Mouse (Mus musculus): ENCODE results near the gene Abca2. TPM values are rescaled to one million over a fixed set of nuclear protein-coding genes. Genes with fewer than 3 reads are reported as not detected.
A peak's percentile ranks its signal among the peaks of the same experiment; 100 is the strongest.
"Not testable (repeated sequence)": the region's sequence is repeated elsewhere in the genome, so short reads cannot be mapped to it uniquely, and the experiment has no call there.

Abca2 gene
- polyA plus RNA-seq, 1 experiment from 2014 or later = 10.1 TPM

- Histone ChIP-seq H3K27ac (peak overlapping the region; percentile 87), H3K9me3 (replicated peaks) (no peaks in the 10 kb centered on the region), H3K4me2 (replicated peaks) (peak overlapping the region; percentile 68), H3K36me3 (peaks cover 7% of the 10 kb centered on the region), H3K4me3 (peak overlapping the region; percentile 92), H3K4me1 (peaks cover 31% of the 10 kb centered on the region), H3K27me3 (peaks cover 48% of the 10 kb centered on the region), H3K9ac (peak overlapping the region; percentile 99)
- WGBS = under 1% methylated on average over 13 of the region's 13 CpGs
- ATAC-seq (ENCODE audit: low FRiP score) = peak; percentile 45
Observed at GRCm38 (mm10) chr2:25402377-25402971, 26.0 kb upstream of the Abca2 start.

- Histone ChIP-seq H3K9me3 (replicated peaks) (no peaks in the 10 kb centered on the region), H3K9ac (peak overlapping the region; percentile 99), H3K4me2 (replicated peaks) (peak overlapping the region; percentile 68), H3K27me3 (peaks cover 42% of the 10 kb centered on the region), H3K36me3 (peaks cover 13% of the 10 kb centered on the region), H3K4me3 (peak overlapping the region; percentile 92), H3K27ac (peak overlapping the region; percentile 87), H3K4me1 (peaks cover 31% of the 10 kb centered on the region)
- WGBS = 1% methylated on average over 54 of the region's 54 CpGs
- ATAC-seq (ENCODE audit: low FRiP score) = peak; percentile 80
Observed at GRCm38 (mm10) chr2:25402972-25403601, 25.4 kb upstream of the Abca2 start.

GRCm38 (mm10) chr2:25403994-25404393, 24.5 kb upstream of the Abca2 start:
- Histone ChIP-seq H3K9me3 (replicated peaks) (no peaks in the 10 kb centered on the region), H3K4me2 (replicated peaks) (peak overlapping the region; percentile 68), H3K36me3 (peaks cover 21% of the 10 kb centered on the region), H3K9ac (peak overlapping the region; percentile 99), H3K27me3 (peaks cover 33% of the 10 kb centered on the region), H3K4me1 (peaks cover 31% of the 10 kb centered on the region), H3K27ac (no peak overlapping the region), H3K4me3 (peak overlapping the region; percentile 92)
- ATAC-seq (ENCODE audit: low FRiP score) = no peak
- 88% methylated on average over 4 of the region's 4 CpGs for WGBS

- Histone ChIP-seq H3K36me3 (peaks cover 34% of the 10 kb centered on the region), H3K4me2 (replicated peaks) (no peak overlapping the region), H3K9ac (no peak overlapping the region), H3K4me1 (peaks cover 21% of the 10 kb centered on the region), H3K9me3 (replicated peaks) (no peaks in the 10 kb centered on the region), H3K27ac (no peak overlapping the region), H3K4me3 (no peak overlapping the region), H3K27me3 (no peaks in the 10 kb centered on the region)
- ATAC-seq (ENCODE audit: low FRiP score) = no peak
- 85% methylated on average over 10 of the region's 10 CpGs for WGBS
Observed at GRCm38 (mm10) chr2:25408908-25409307, 19.6 kb upstream of the Abca2 start.

GRCm38 (mm10) chr2:25413436-25413835, 15.1 kb upstream of the Abca2 start:
- H3K4me3 ChIP-seq; H3K4me2 ChIP-seq (replicated peaks); H3K4me1 ChIP-seq; H3K9me3 ChIP-seq (replicated peaks); H3K27ac ChIP-seq; H3K9ac ChIP-seq; ATAC-seq (ENCODE audit: low FRiP score); H3K27me3 ChIP-seq: not testable (repeated sequence)
- H3K36me3 ChIP-seq = peaks cover 19% of the 10 kb centered on the region

GRCm38 (mm10) chr2:25417426-25417825, 11.1 kb upstream of the Abca2 start:
- no peak overlapping the region for H3K9ac ChIP-seq
- no peaks in the 10 kb centered on the region for H3K9me3 ChIP-seq (replicated peaks)
- no peaks in the 10 kb centered on the region for H3K36me3 ChIP-seq
- no peaks in the 10 kb centered on the region for H3K27me3 ChIP-seq
- H3K4me3 ChIP-seq = no peak overlapping the region
- WGBS = 10% methylated on average over 3 of the region's 3 CpGs
- H3K4me1 ChIP-seq = no peaks in the 10 kb centered on the region
- no peak overlapping the region for H3K4me2 ChIP-seq (replicated peaks)
- no peak for ATAC-seq (ENCODE audit: low FRiP score)
- no peak overlapping the region for H3K27ac ChIP-seq

GRCm38 (mm10) chr2:25421896-25422295, 6.6 kb upstream of the Abca2 start:
- ATAC-seq (ENCODE audit: low FRiP score) = peak; percentile 55; the same call in 1 of the 2 replicates
- H3K9me3 ChIP-seq (replicated peaks) = no peaks in the 10 kb centered on the region
- no peaks in the 10 kb centered on the region for H3K4me1 ChIP-seq
- no peak overlapping the region for H3K4me3 ChIP-seq
- no peak overlapping the region for H3K27ac ChIP-seq
- 20% methylated on average over 3 of the region's 3 CpGs for WGBS
- H3K4me2 ChIP-seq (replicated peaks) = no peak overlapping the region
- H3K36me3 ChIP-seq = no peaks in the 10 kb centered on the region
- no peak overlapping the region for H3K9ac ChIP-seq
- H3K27me3 ChIP-seq = peaks cover 40% of the 10 kb centered on the region

- Histone ChIP-seq H3K27ac (no peak within 1 kb of the TSS), H3K4me3 (no peak within 1 kb of the TSS), H3K9ac (0 out of 2 replicates have a peak within 1 kb of the TSS, but pooled peaks have one; percentile 23), H3K27me3 (peaks cover 40% of the 10 kb centered on the region), H3K36me3 (no peaks in the 10 kb centered on the region), H3K9me3 (replicated peaks) (no peaks in the 10 kb centered on the region), H3K4me2 (replicated peaks) (no peak within 1 kb of the TSS), H3K4me1 (no peaks in the 10 kb centered on the region)
- no peak for ATAC-seq (ENCODE audit: low FRiP score)
- 72% methylated on average over 17 of the region's 17 CpGs for WGBS
Observed at GRCm38 (mm10) chr2:25422587-25423410, 5.7 kb upstream of the Abca2 start, which contains the start of gene Fut7. TSS of gene Fut7 (plus strand) at chr2:25423267.

GRCm38 (mm10) chr2:25423626-25424025, 4.9 kb upstream of the Abca2 start:
- ATAC-seq (ENCODE audit: low FRiP score) = no peak
- WGBS = 64% methylated on average over 1 of the region's 1 CpGs
- Histone ChIP-seq H3K9ac (0 out of 2 replicates have a peak overlapping the region, but pooled peaks have one; percentile 23), H3K9me3 (replicated peaks) (no peaks in the 10 kb centered on the region), H3K27me3 (peaks cover 40% of the 10 kb centered on the region), H3K4me1 (peaks cover 3% of the 10 kb centered on the region; the same call in 1 of the 2 replicates), H3K36me3 (no peaks in the 10 kb centered on the region), H3K4me3 (no peak overlapping the region), H3K4me2 (replicated peaks) (no peak overlapping the region), H3K27ac (no peak overlapping the region)

- WGBS = 48% methylated on average over 27 of the region's 27 CpGs
- Histone ChIP-seq H3K4me1 (peaks cover 19% of the 10 kb centered on the region), H3K4me2 (replicated peaks) (no peak overlapping the region), H3K4me3 (no peak overlapping the region), H3K27ac (no peak overlapping the region), H3K9me3 (replicated peaks) (no peaks in the 10 kb centered on the region), H3K36me3 (no peaks in the 10 kb centered on the region), H3K9ac (no peak overlapping the region), H3K27me3 (peaks cover 52% of the 10 kb centered on the region)
- ATAC-seq (ENCODE audit: low FRiP score) = no peak
Observed at GRCm38 (mm10) chr2:25425481-25425880, 3.0 kb upstream of the Abca2 start.

GRCm38 (mm10) chr2:25426721-25427191, 1.7 kb upstream of the Abca2 start:
- Histone ChIP-seq H3K27ac (no peak overlapping the region), H3K9me3 (replicated peaks) (no peaks in the 10 kb centered on the region), H3K4me1 (peaks cover 31% of the 10 kb centered on the region), H3K9ac (no peak overlapping the region), H3K36me3 (no peaks in the 10 kb centered on the region), H3K4me2 (replicated peaks) (no peak overlapping the region), H3K4me3 (no peak overlapping the region), H3K27me3 (peaks cover 56% of the 10 kb centered on the region)
- WGBS = 40% methylated on average over 5 of the region's 5 CpGs
- ATAC-seq (ENCODE audit: low FRiP score) = no peak

GRCm38 (mm10) chr2:25427256-25427655, 1.2 kb upstream of the Abca2 start:
- H3K9ac ChIP-seq = no peak overlapping the region
- H3K9me3 ChIP-seq (replicated peaks) = no peaks in the 10 kb centered on the region
- peaks cover 56% of the 10 kb centered on the region for H3K27me3 ChIP-seq
- peaks cover 31% of the 10 kb centered on the region for H3K4me1 ChIP-seq
- H3K4me3 ChIP-seq = no peak overlapping the region
- no peak overlapping the region for H3K27ac ChIP-seq
- 89% methylated on average over 5 of the region's 5 CpGs for WGBS
- H3K4me2 ChIP-seq (replicated peaks) = no peak overlapping the region
- ATAC-seq (ENCODE audit: low FRiP score) = no peak
- no peaks in the 10 kb centered on the region for H3K36me3 ChIP-seq

Measured in hindbrain, embryonic 12.5 days (tissue).